Mouse (Mus musculus) kidney, adult 2 months (tissue): ENCODE measurements around the gene Acat3. TPM values are rescaled to one million over a fixed set of nuclear protein-coding genes. Genes with fewer than 3 reads are reported as not detected.
"Not testable (repeated sequence)": the region's sequence is repeated elsewhere in the genome, so short reads cannot be mapped to it uniquely, and the experiment has no call there.

Experiments used
- DNase-seq: peaks from one replicate; pipeline ENCODE4 v3.0.0; 2021
- H3K27ac ChIP-seq: fragments of 200-500 bp; 2 replicates; pipeline ENCODE4 v1.5.1; 2012; ENCODE audit warnings: low read depth, low read length, control low read depth, inconsistent platforms; ENCODE audit not compliant: insufficient read depth
- H3K27me3 ChIP-seq: fragments of 200-500 bp; replicated peaks from 2 replicates; pipeline ENCODE4 v1.6.1; 2012; ENCODE audit warnings: mild to moderate bottlenecking, moderate library complexity, low read length, inconsistent platforms; ENCODE audit not compliant: control insufficient read depth, insufficient read depth
- H3K36me3 ChIP-seq: fragments of 200-500 bp; 2 replicates; pipeline ENCODE4 v1.6.1; 2012; ENCODE audit warnings: mild to moderate bottlenecking, moderate library complexity, low read length, inconsistent platforms; ENCODE audit not compliant: control insufficient read depth, insufficient read depth
- H3K4me1 ChIP-seq: fragments of 200-500 bp; 2 replicates; pipeline ENCODE4 v1.6.1; 2011; ENCODE audit warnings: low read length; ENCODE audit not compliant: control insufficient read depth, insufficient read depth
- H3K4me3 ChIP-seq: fragments of 200-500 bp; 2 replicates; pipeline ENCODE4 v1.5.1; 2011; ENCODE audit warnings: mild to moderate bottlenecking, low read depth, low read length, control low read depth; ENCODE audit not compliant: insufficient read depth
- CTCF ChIP-seq: fragments of 200-500 bp; conservative IDR thresholded peaks from 2 replicates; pipeline ENCODE4 v1.5.1; 2011; ENCODE audit warnings: low read depth, mild to moderate bottlenecking, control low read depth, low read length, moderate library complexity, mixed read lengths; ENCODE audit not compliant: insufficient read depth, insufficient read length
- POLR2A ChIP-seq: fragments of 200-500 bp; IDR thresholded peaks from one replicate; pipeline ENCODE4 v1.6.1; 2011; ENCODE audit warnings: low read depth, low read length, control low read depth
- WGBS: fragments of 180-500 bp; shearing (Covaris S2); methylation state at CpG from one replicate; pipeline ENCODE4 v1.1.7; 2018; 5-methylcytosine and 5-hydroxymethylcytosine counted together
- polyA plus RNA-seq: library from polyadenylated mRNA; depleted of rRNA; stranded (reverse); fragments of >200 nt; gene quantifications from 2 replicates; pipeline ENCODE4 v1.2.3, GENCODE M21; 2012

Gene Acat3
- polyA plus RNA-seq, 1 experiment = 10.3 TPM

- no peaks in the 10 kb centered on the region for H3K27me3 ChIP-seq
- peaks cover 17% of the 10 kb centered on the region; the same call in 1 of the 2 replicates for H3K4me1 ChIP-seq
- H3K4me3 ChIP-seq = no peak overlapping the region
- WGBS = 73% methylated on average over 2 of the region's 2 CpGs
- H3K27ac ChIP-seq = no peak overlapping the region
- DNase-seq = no peak
- no peak for TF ChIP-seq CTCF
- TF ChIP-seq POLR2A = no peak
- peaks cover 1% of the 10 kb centered on the region; the same call in 1 of the 2 replicates for H3K36me3 ChIP-seq
Measured at GRCm38 (mm10) chr17:12938077-12938476, 2.3 kb downstream of the Acat3 start.

- no peak for DNase-seq
- Histone ChIP-seq H3K27ac (no peak overlapping the region), H3K36me3 (no peaks in the 10 kb centered on the region), H3K27me3 (no peaks in the 10 kb centered on the region), H3K4me1 (peaks cover 17% of the 10 kb centered on the region; the same call in 1 of the 2 replicates), H3K4me3 (no peak overlapping the region)
- WGBS = 74% methylated on average over 2 of the region's 2 CpGs
- TF ChIP-seq CTCF (no peak), POLR2A (no peak)
Measured at GRCm38 (mm10) chr17:12937412-12937970, 2.9 kb downstream of the Acat3 start.

GRCm38 (mm10) chr17:12935719-12936118 is 4.7 kb downstream of the Acat3 start:
- 28% methylated on average over 4 of the region's 4 CpGs for WGBS
- H3K4me1 ChIP-seq = peaks cover 14% of the 10 kb centered on the region; the same call in 1 of the 2 replicates
- no peaks in the 10 kb centered on the region for H3K27me3 ChIP-seq
- peak overlapping the region; percentile 89 for H3K27ac ChIP-seq
- no peak overlapping the region for H3K4me3 ChIP-seq
- DNase-seq = peak; percentile 74
- TF ChIP-seq CTCF (no peak), POLR2A (no peak)
- no peaks in the 10 kb centered on the region for H3K36me3 ChIP-seq

GRCm38 (mm10) chr17:12931576-12931975 is 8.8 kb downstream of the Acat3 start:
- not testable (repeated sequence) for H3K36me3 ChIP-seq, H3K27me3 ChIP-seq, H3K4me3 ChIP-seq, DNase-seq, H3K27ac ChIP-seq
- 76% methylated on average over 5 of the region's 5 CpGs for whole genome bisulfite sequencing
- H3K4me1 ChIP-seq = peaks cover 11% of the 10 kb centered on the region; the same call in 1 of the 2 replicates

GRCm38 (mm10) chr17:12925703-12926180 is 14.7 kb downstream of the Acat3 start:
- peak; percentile 38 for DNase-seq
- H3K4me3 ChIP-seq = no peak overlapping the region
- no peak overlapping the region for H3K27ac ChIP-seq
- no peaks in the 10 kb centered on the region for H3K4me1 ChIP-seq
- 84% methylated on average over 8 of the region's 8 CpGs for WGBS
- TF ChIP-seq CTCF (no peak), POLR2A (no peak)
- peaks cover 17% of the 10 kb centered on the region for H3K36me3 ChIP-seq
- no peaks in the 10 kb centered on the region for H3K27me3 ChIP-seq

GRCm38 (mm10) chr17:12925001-12925400 is 15.4 kb downstream of the Acat3 start:
- H3K36me3 ChIP-seq = peaks cover 19% of the 10 kb centered on the region
- WGBS = 94% methylated on average over 3 of the region's 3 CpGs
- peak; percentile 9 for DNase-seq
- no peaks in the 10 kb centered on the region for H3K27me3 ChIP-seq
- TF ChIP-seq CTCF (no peak), POLR2A (no peak)
- H3K4me1 ChIP-seq = no peaks in the 10 kb centered on the region
- no peak overlapping the region for H3K4me3 ChIP-seq
- no peak overlapping the region for H3K27ac ChIP-seq

GRCm38 (mm10) chr17:12921073-12921472 is 19.3 kb downstream of the Acat3 start:
- no peak overlapping the region for H3K4me3 ChIP-seq
- DNase-seq = no peak
- no peak for TF ChIP-seq CTCF
- TF ChIP-seq POLR2A = no peak
- no peaks in the 10 kb centered on the region for H3K27me3 ChIP-seq
- 0 out of 2 replicates have a peak, but pooled peaks cover 2% of the 10 kb centered on the region for H3K4me1 ChIP-seq
- 98% methylated on average over 1 of the region's 1 CpGs for WGBS
- peaks cover 18% of the 10 kb centered on the region for H3K36me3 ChIP-seq
- H3K27ac ChIP-seq = no peak overlapping the region
